Mouse (Mus musculus) cerebellum, postnatal 36 days (tissue): ENCODE measurements around the gene Id1.

Experiments
- DNase-seq, 2 experiments: peaks; one replicate each; pipeline ENCODE4 v3.0.0; 2021 to 2022; ENCODE audit warnings: mixed read lengths in 2 of 2

The Id1 gene

GRCm38 (mm10) chr2:152724332-152724723 is 11.7 kb upstream of the Id1 start:
- DNase-seq, result no peak

GRCm38 (mm10) chr2:152725178-152725750 is 10.8 kb upstream of the Id1 start:
- no peak for DNase-seq

GRCm38 (mm10) chr2:152726213-152726612 is 9.8 kb upstream of the Id1 start:
- DNase-seq, result no peak

- no peak for DNase-seq
Observed at GRCm38 (mm10) chr2:152726751-152727335, 9.2 kb upstream of the Id1 start.

- no peak for DNase-seq
Observed at GRCm38 (mm10) chr2:152727795-152728510, 8.1 kb upstream of the Id1 start.

GRCm38 (mm10) chr2:152728594-152728993 is 7.5 kb upstream of the Id1 start:
- DNase-seq, result no peak

- DNase-seq, result no peak
Observed at GRCm38 (mm10) chr2:152729013-152729635, 6.9 kb upstream of the Id1 start.

GRCm38 (mm10) chr2:152729636-152730020 is 6.4 kb upstream of the Id1 start:
- DNase-seq, result no peak

GRCm38 (mm10) chr2:152733201-152733600 is 2.9 kb upstream of the Id1 start:
- no peak for DNase-seq

- DNase-seq, result no peak
Observed at GRCm38 (mm10) chr2:152734501-152734900, 1.6 kb upstream of the Id1 start.

- DNase-seq, result peak; percentile 69 to 79
Observed at GRCm38 (mm10) chr2:152734984-152735383, 1.1 kb upstream of the Id1 start.

GRCm38 (mm10) chr2:152736748-152737147 is 697 bp downstream of the Id1 start:
- DNase-seq, result peak; percentile 37 to 40

- no peak for DNase-seq
Observed at GRCm38 (mm10) chr2:152737306-152738221, 1.5 kb downstream of the Id1 start.

- DNase-seq, result no peak
Observed at GRCm38 (mm10) chr2:152738341-152738740, 2.3 kb downstream of the Id1 start.

GRCm38 (mm10) chr2:152739031-152739841 is 3.2 kb downstream of the Id1 start:
- peak; percentile 19 to 33 for DNase-seq

- DNase-seq, result no peak
Observed at GRCm38 (mm10) chr2:152739842-152740260, 3.8 kb downstream of the Id1 start.

- DNase-seq, result no peak
Observed at GRCm38 (mm10) chr2:152740490-152740889, 4.4 kb downstream of the Id1 start.

- DNase-seq, result no peak
Observed at GRCm38 (mm10) chr2:152741153-152742041, 5.3 kb downstream of the Id1 start.

GRCm38 (mm10) chr2:152742435-152742834 is 6.4 kb downstream of the Id1 start:
- peak; percentile 37 to 42 for DNase-seq

- DNase-seq, result no peak
Observed at GRCm38 (mm10) chr2:152753944-152754711, 18.1 kb downstream of the Id1 start, which contains the start of gene Cox4i2. Gene Cox4i2 (plus strand): TSS chr2:152754173.
